22 mouse cellular contexts compared by ENCODE assay signal in the genomic region with DNA sequence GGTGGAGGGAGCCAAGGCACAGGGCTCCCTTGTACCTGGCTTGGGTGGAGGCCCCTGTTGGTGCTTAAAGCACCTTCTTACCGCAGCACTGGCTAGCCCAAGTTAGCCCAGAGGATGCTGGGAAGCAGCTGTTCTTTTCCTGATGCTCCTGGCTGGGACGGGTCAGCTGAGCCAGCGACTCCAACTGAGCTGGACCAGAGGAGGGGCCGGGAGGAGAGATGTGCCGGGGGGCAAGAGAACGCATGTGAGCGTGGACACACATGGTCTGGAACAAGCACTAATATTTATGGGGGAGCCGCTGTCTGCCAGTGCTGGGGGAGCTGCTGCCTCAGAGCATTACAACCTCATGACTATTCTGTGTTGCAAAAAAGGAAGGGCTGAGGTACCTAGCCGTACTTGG. TPM values are rescaled to one million over a fixed set of nuclear protein-coding genes. Genes with fewer than 3 reads are reported as not detected.
DNase-seq lines count a peak whose midpoint lies in the region; ATAC-seq and TF ChIP-seq lines count a peak whose summit lies in the region.
"Had no signal": no experiment of that assay in that cellular context is flagged by ENCODE, and none has a peak within 500 bp of the region (broad histone marks: within the 10 kb centered on the region; RNA-seq: fewer than 3 reads in every experiment).

No protein-coding gene starts in this region.

- H3K4me3 ChIP-seq in forebrain, embryonic 10.5 days: peak overlapping the region; percentile 13; the same call in 1 of the 2 replicates
- H3K4me3 ChIP-seq in forebrain, embryonic 14.5 days (ENCODE audit: low read depth, low read length): no peak overlapping the region
- H3K4me3 ChIP-seq in midbrain, embryonic 10.5 days: no peak overlapping the region
- no peak overlapping the region for H3K4me3 ChIP-seq in midbrain, embryonic 16.5 days (ENCODE audit: low read depth, low read length)
- H3K4me3 ChIP-seq in limb, embryonic 11.5 days (ENCODE audit: low read depth, low read length): no peak overlapping the region
- no peak overlapping the region for H3K4me3 ChIP-seq in heart, adult 2 months
- H3K4me3 ChIP-seq in heart, embryonic 10.5 days: no peak overlapping the region
- H3K4me3 ChIP-seq in liver, postnatal 0 days (ENCODE audit: low read depth, low read length): no peak overlapping the region
- H3K4me3 ChIP-seq: heart, embryonic 13.5 days; left cerebral cortex, adult 2 months; midbrain, embryonic 12.5 days; myocyte had no signal

- TF ChIP-seq CTCF in heart, adult 2 months (IDR thresholded peaks at IDR 0.05): no peak
- TF ChIP-seq CTCF in liver, postnatal 0 days (IDR thresholded peaks at IDR 0.05; ENCODE audit: low read depth): no peak

- no peaks in the 10 kb centered on the region for H3K79me2 ChIP-seq in heart, adult 2 months (replicated peaks; ENCODE audit: control insufficient read depth, insufficient read depth, low read length)

- H3K27ac ChIP-seq in forebrain, embryonic 10.5 days: peak overlapping the region; percentile 76
- H3K27ac ChIP-seq in forebrain, embryonic 14.5 days (ENCODE audit: low read depth, low read length): no peak overlapping the region
- 0 out of 2 replicates have a peak overlapping the region, but pooled peaks have one; percentile 46 for H3K27ac ChIP-seq in midbrain, embryonic 10.5 days (replicated peaks)
- H3K27ac ChIP-seq in midbrain, embryonic 16.5 days (ENCODE audit: low read length): no peak overlapping the region
- H3K27ac ChIP-seq in limb, embryonic 11.5 days (replicated peaks; ENCODE audit: low read depth, low read length): peak overlapping the region; percentile 87
- H3K27ac ChIP-seq in heart, adult 2 months: no peak overlapping the region
- H3K27ac ChIP-seq in heart, embryonic 10.5 days: no peak overlapping the region
- H3K27ac ChIP-seq in liver, postnatal 0 days (ENCODE audit: low read depth): no peak overlapping the region
- H3K27ac ChIP-seq: heart, embryonic 13.5 days; left cerebral cortex, adult 2 months; midbrain, embryonic 12.5 days had no signal

- TF ChIP-seq EP300 in heart, adult 2 months (IDR thresholded peaks at IDR 0.05; ENCODE audit: insufficient read depth, low read depth, low read length): no peak
- TF ChIP-seq EP300 in liver, postnatal 0 days (IDR thresholded peaks at IDR 0.05; ENCODE audit: low read depth): no peak

- H3K4me2 ChIP-seq in forebrain, embryonic 14.5 days (ENCODE audit: low read length): no peak overlapping the region
- no peak overlapping the region for H3K4me2 ChIP-seq in midbrain, embryonic 16.5 days (ENCODE audit: low read length)
- peak overlapping the region; percentile 47; the same call in 1 of the 2 replicates for H3K4me2 ChIP-seq in limb, embryonic 11.5 days (ENCODE audit: low read depth, severe bottlenecking)
- H3K4me2 ChIP-seq in liver, postnatal 0 days (ENCODE audit: low read depth, low read length): no peak overlapping the region
- H3K4me2 ChIP-seq: midbrain, embryonic 12.5 days had no signal

- no peak for TF ChIP-seq POLR2A in heart, adult 2 months (IDR thresholded peaks at IDR 0.05; ENCODE audit: insufficient read depth, low read depth, low read length)

- DNase-seq in forebrain, embryonic 10.5 days (ENCODE audit: extremely low spot score, low spot score): no peak
- DNase-seq in forebrain, embryonic 14.5 days (ENCODE audit: low spot score): no peak
- DNase-seq in midbrain, embryonic 10.5 days (ENCODE audit: low spot score): no peak
- no peak for DNase-seq in limb, embryonic 11.5 days (ENCODE audit: low spot score)
- no peak for DNase-seq in heart, adult 2 months
- no peak for DNase-seq in heart, embryonic 10.5 days (ENCODE audit: low spot score)
- no peak for DNase-seq in liver, postnatal 0 days
- DNase-seq: adrenal gland, postnatal 14 days; cerebellum, adult 18-20 months; heart, postnatal 4 days; kidney, postnatal 10 days; lung, adult 2 months; lung, postnatal 4 days; thymus, postnatal 4 days had no signal

- peaks cover 26% of the 10 kb centered on the region for H3K27me3 ChIP-seq in forebrain, embryonic 10.5 days (ENCODE audit: poor library complexity, severe bottlenecking)
- no peaks in the 10 kb centered on the region; the same call in 1 of the 2 replicates for H3K27me3 ChIP-seq in forebrain, embryonic 14.5 days (replicated peaks; ENCODE audit: control insufficient read depth, insufficient read depth, low read length)
- H3K27me3 ChIP-seq in midbrain, embryonic 10.5 days (ENCODE audit: low read depth, poor library complexity, severe bottlenecking): peaks cover 18% of the 10 kb centered on the region
- 0 out of 2 replicates have a peak, but pooled peaks cover under 1% of the 10 kb centered on the region for H3K27me3 ChIP-seq in midbrain, embryonic 16.5 days (ENCODE audit: control insufficient read depth, insufficient read depth, low read depth, low read length)
- H3K27me3 ChIP-seq in limb, embryonic 11.5 days (ENCODE audit: control insufficient read depth, insufficient read depth, low read length): 0 out of 2 replicates have a peak, but pooled peaks cover 4% of the 10 kb centered on the region
- no peaks in the 10 kb centered on the region for H3K27me3 ChIP-seq in heart, adult 2 months (ENCODE audit: control insufficient read depth, insufficient read depth, low read length)
- H3K27me3 ChIP-seq in heart, embryonic 10.5 days (ENCODE audit: insufficient read depth, poor library complexity, severe bottlenecking): peaks cover 37% of the 10 kb centered on the region
- peaks cover 7% of the 10 kb centered on the region; the same call in 1 of the 2 replicates for H3K27me3 ChIP-seq in liver, postnatal 0 days (ENCODE audit: insufficient read depth, low read length)
- H3K27me3 ChIP-seq: CH12.LX, Patski had no signal

- no peak for ATAC-seq in forebrain, embryonic 14.5 days
- ATAC-seq in midbrain, embryonic 16.5 days: no peak
- no peak; the same call in 1 of the 2 replicates for ATAC-seq in limb, embryonic 11.5 days (ENCODE audit: insufficient number of reproducible peaks, low FRiP score, low TSS enrichment, low read depth)
- ATAC-seq in liver, postnatal 0 days: no peak
- ATAC-seq: activated CD4-positive, CD25-positive, alpha-beta regulatory T cell, adult 4 months; Patski had no signal

- 56% methylated on average over 9 of the region's 9 CpGs for WGBS in forebrain, embryonic 10.5 days
- WGBS in forebrain, embryonic 14.5 days: 66% methylated on average over 9 of the region's 9 CpGs
- WGBS in midbrain, embryonic 10.5 days: 62% methylated on average over 9 of the region's 9 CpGs
- 64% methylated on average over 9 of the region's 9 CpGs for whole genome bisulfite sequencing in midbrain, embryonic 16.5 days
- 28% methylated on average over 9 of the region's 9 CpGs for WGBS in limb, embryonic 11.5 days
- WGBS in heart, adult 2 months: 74% methylated on average over 9 of the region's 9 CpGs
- 55% methylated on average over 9 of the region's 9 CpGs for WGBS in heart, embryonic 10.5 days
- 79% methylated on average over 9 of the region's 9 CpGs for WGBS in liver, postnatal 0 days (ENCODE audit: insufficient replicate concordance)

- H3K4me1 ChIP-seq in forebrain, embryonic 10.5 days: peaks cover 37% of the 10 kb centered on the region
- no peaks in the 10 kb centered on the region for H3K4me1 ChIP-seq in forebrain, embryonic 14.5 days (ENCODE audit: control insufficient read depth, insufficient read depth, low read length)
- peaks cover 23% of the 10 kb centered on the region for H3K4me1 ChIP-seq in midbrain, embryonic 10.5 days
- no peaks in the 10 kb centered on the region for H3K4me1 ChIP-seq in midbrain, embryonic 16.5 days (ENCODE audit: control insufficient read depth, insufficient read depth, low read length)
- H3K4me1 ChIP-seq in limb, embryonic 11.5 days (ENCODE audit: control insufficient read depth, insufficient read depth, low read length): peaks cover 19% of the 10 kb centered on the region
- H3K4me1 ChIP-seq in heart, adult 2 months (ENCODE audit: control insufficient read depth, insufficient read depth, low read length): peaks cover 2% of the 10 kb centered on the region
- peaks cover 16% of the 10 kb centered on the region for H3K4me1 ChIP-seq in heart, embryonic 10.5 days
- H3K4me1 ChIP-seq in liver, postnatal 0 days (ENCODE audit: insufficient read depth): no peaks in the 10 kb centered on the region

- H3K36me3 ChIP-seq in forebrain, embryonic 10.5 days (replicated peaks): peaks cover 24% of the 10 kb centered on the region
- H3K36me3 ChIP-seq in forebrain, embryonic 14.5 days (ENCODE audit: control insufficient read depth, insufficient read depth, low read length): peaks cover 15% of the 10 kb centered on the region
- H3K36me3 ChIP-seq in midbrain, embryonic 10.5 days: peaks cover 24% of the 10 kb centered on the region
- H3K36me3 ChIP-seq in midbrain, embryonic 16.5 days (ENCODE audit: control insufficient read depth, insufficient read depth, low read length): peaks cover 7% of the 10 kb centered on the region
- peaks cover 2% of the 10 kb centered on the region; the same call in 1 of the 2 replicates for H3K36me3 ChIP-seq in limb, embryonic 11.5 days (ENCODE audit: control insufficient read depth, insufficient read depth, low read length)
- no peaks in the 10 kb centered on the region for H3K36me3 ChIP-seq in heart, adult 2 months (ENCODE audit: control insufficient read depth, insufficient read depth, low read length)
- H3K36me3 ChIP-seq in heart, embryonic 10.5 days: peaks cover 20% of the 10 kb centered on the region
- H3K36me3 ChIP-seq in liver, postnatal 0 days (replicated peaks; ENCODE audit: insufficient read depth, low read length): peaks cover 5% of the 10 kb centered on the region

- intact Hi-C loops in heart, adult 2 months (cut with DNase I): loop anchor here (1.0 kb wide), 1 partner anchor 30 kb away; no protein-coding TSS in a partner anchor

- H3K9me3 ChIP-seq in forebrain, embryonic 10.5 days: no peaks in the 10 kb centered on the region
- H3K9me3 ChIP-seq in forebrain, embryonic 14.5 days (replicated peaks; ENCODE audit: control insufficient read depth, low read length): no peaks in the 10 kb centered on the region
- H3K9me3 ChIP-seq in midbrain, embryonic 10.5 days (replicated peaks): no peaks in the 10 kb centered on the region
- no peaks in the 10 kb centered on the region for H3K9me3 ChIP-seq in midbrain, embryonic 16.5 days (replicated peaks; ENCODE audit: control insufficient read depth, low read length, poor library complexity, severe bottlenecking)
- no peaks in the 10 kb centered on the region for H3K9me3 ChIP-seq in limb, embryonic 11.5 days (ENCODE audit: control insufficient read depth, low read length)
- H3K9me3 ChIP-seq in heart, embryonic 10.5 days: no peaks in the 10 kb centered on the region
- no peaks in the 10 kb centered on the region for H3K9me3 ChIP-seq in liver, postnatal 0 days (ENCODE audit: low read length)
- H3K9me3 ChIP-seq: heart, embryonic 13.5 days; midbrain, embryonic 12.5 days had no signal

- no peak overlapping the region for H3K9ac ChIP-seq in forebrain, embryonic 14.5 days (ENCODE audit: low read length)
- H3K9ac ChIP-seq in midbrain, embryonic 16.5 days (ENCODE audit: low read depth, low read length): no peak overlapping the region
- peak overlapping the region; percentile 43 for H3K9ac ChIP-seq in limb, embryonic 11.5 days (ENCODE audit: low read length)
- no peak overlapping the region for H3K9ac ChIP-seq in heart, adult 2 months (ENCODE audit: low read depth, low read length)
- no peak overlapping the region for H3K9ac ChIP-seq in liver, postnatal 0 days (replicated peaks)
- H3K9ac ChIP-seq: midbrain, embryonic 12.5 days had no signal

RNA-seq across cellular contexts. Expression of gene Col8a2, which starts 7.6 kb away (rescaled TPM):
- 5.9 and 6.8 TPM in 2 replicates for polyA plus RNA-seq in forebrain, embryonic 10.5 days (2016; fragmentation: Nextera tagmentation; extraction: Ambion mirVana)
- polyA plus RNA-seq in forebrain, embryonic 14.5 days (2014; fragmentation: Nextera tagmentation; extraction: Ambion mirVana): 1.2 and 2.9 TPM in 2 replicates
- 2.8 and 6.5 TPM in 2 replicates for polyA plus RNA-seq in midbrain, embryonic 10.5 days (2016; fragmentation: Nextera tagmentation; extraction: Ambion mirVana)
- polyA plus RNA-seq in midbrain, embryonic 16.5 days (2015; fragmentation: Nextera tagmentation; extraction: Ambion mirVana): 2.2 and 2.5 TPM in 2 replicates
- polyA plus RNA-seq in limb, embryonic 11.5 days (2014; fragmentation: Nextera tagmentation; extraction: Ambion mirVana): 1.4 and 1.5 TPM in 2 replicates
- under 1 TPM; 0.57 to 0.66 TPM for total RNA-seq in heart, adult 2 months (2021)
- polyA plus RNA-seq in heart, adult 2 months (2012; rRNA removed): 0.45 and 0.91 TPM in 2 replicates
- polyA plus RNA-seq in heart, embryonic 10.5 days (2016; fragmentation: Nextera tagmentation; extraction: Ambion mirVana): 3.3 and 3.7 TPM in 2 replicates
- 0.25 and 0.26 TPM in 2 replicates for polyA plus RNA-seq in liver, postnatal 0 days (2015; fragmentation: Nextera tagmentation; extraction: Ambion mirVana)
- total RNA-seq: CH12.LX had no signal
- polyA plus RNA-seq: activated CD4-positive, CD25-positive, alpha-beta regulatory T cell, adult 4 months had no signal

RNA-seq across cellular contexts. Expression of gene Trappc3, which starts 16.8 kb away (rescaled TPM):
- polyA plus RNA-seq in forebrain, embryonic 10.5 days (2016; fragmentation: Nextera tagmentation; extraction: Ambion mirVana): 84.8 and 86.8 TPM in 2 replicates
- polyA plus RNA-seq in forebrain, embryonic 14.5 days (2014; fragmentation: Nextera tagmentation; extraction: Ambion mirVana): 36.9 and 39.3 TPM in 2 replicates
- polyA plus RNA-seq in midbrain, embryonic 10.5 days (2016; fragmentation: Nextera tagmentation; extraction: Ambion mirVana): 85.2 and 94.4 TPM in 2 replicates
- polyA plus RNA-seq in midbrain, embryonic 16.5 days (2015; fragmentation: Nextera tagmentation; extraction: Ambion mirVana): 193 and 198 TPM in 2 replicates
- polyA plus RNA-seq in limb, embryonic 11.5 days (2014; fragmentation: Nextera tagmentation; extraction: Ambion mirVana): 25.0 and 32.2 TPM in 2 replicates
- total RNA-seq in heart, adult 2 months (2021): 10 to 100 TPM; 46.3 to 49.5 TPM
- polyA plus RNA-seq in heart, adult 2 months (2012; rRNA removed): 41.0 and 65.9 TPM in 2 replicates
- polyA plus RNA-seq in heart, embryonic 10.5 days (2016; fragmentation: Nextera tagmentation; extraction: Ambion mirVana): 74.9 and 86.4 TPM in 2 replicates
- 39.0 and 39.2 TPM in 2 replicates for polyA plus RNA-seq in liver, postnatal 0 days (2015; fragmentation: Nextera tagmentation; extraction: Ambion mirVana)

RNA-seq across cellular contexts. Expression of gene Map7d1, which starts 22.8 kb away (rescaled TPM):
- 45.6 and 47.1 TPM in 2 replicates for polyA plus RNA-seq in forebrain, embryonic 10.5 days (2016; fragmentation: Nextera tagmentation; extraction: Ambion mirVana)
- polyA plus RNA-seq in forebrain, embryonic 14.5 days (2014; fragmentation: Nextera tagmentation; extraction: Ambion mirVana): 54.8 and 67.8 TPM in 2 replicates
- 59.8 and 69.7 TPM in 2 replicates for polyA plus RNA-seq in midbrain, embryonic 10.5 days (2016; fragmentation: Nextera tagmentation; extraction: Ambion mirVana)
- polyA plus RNA-seq in midbrain, embryonic 16.5 days (2015; fragmentation: Nextera tagmentation; extraction: Ambion mirVana): 66.1 and 68.2 TPM in 2 replicates
- 54.6 and 61.2 TPM in 2 replicates for polyA plus RNA-seq in limb, embryonic 11.5 days (2014; fragmentation: Nextera tagmentation; extraction: Ambion mirVana)
- total RNA-seq in heart, adult 2 months (2021): 100 to 1,000 TPM; 253 to 267 TPM
- 149 and 161 TPM in 2 replicates for polyA plus RNA-seq in heart, adult 2 months (2012; rRNA removed)
- 49.1 and 74.8 TPM in 2 replicates for polyA plus RNA-seq in heart, embryonic 10.5 days (2016; fragmentation: Nextera tagmentation; extraction: Ambion mirVana)
- 7.2 and 10.0 TPM in 2 replicates for polyA plus RNA-seq in liver, postnatal 0 days (2015; fragmentation: Nextera tagmentation; extraction: Ambion mirVana)

RNA-seq across cellular contexts. Expression of gene Adprhl2, which starts 42.5 kb away (rescaled TPM):
- polyA plus RNA-seq in forebrain, embryonic 10.5 days (2016; fragmentation: Nextera tagmentation; extraction: Ambion mirVana): 91.6 TPM in 2 replicates
- polyA plus RNA-seq in forebrain, embryonic 14.5 days (2014; fragmentation: Nextera tagmentation; extraction: Ambion mirVana): 53.9 and 62.4 TPM in 2 replicates
- 80.8 and 88.4 TPM in 2 replicates for polyA plus RNA-seq in midbrain, embryonic 10.5 days (2016; fragmentation: Nextera tagmentation; extraction: Ambion mirVana)
- 83.9 and 87.5 TPM in 2 replicates for polyA plus RNA-seq in midbrain, embryonic 16.5 days (2015; fragmentation: Nextera tagmentation; extraction: Ambion mirVana)
- polyA plus RNA-seq in limb, embryonic 11.5 days (2014; fragmentation: Nextera tagmentation; extraction: Ambion mirVana): 59.2 and 62.0 TPM in 2 replicates
- total RNA-seq in heart, adult 2 months (2021): 10 to 100 TPM; 12.9 to 13.0 TPM
- 14.7 and 16.0 TPM in 2 replicates for polyA plus RNA-seq in heart, adult 2 months (2012; rRNA removed)
- polyA plus RNA-seq in heart, embryonic 10.5 days (2016; fragmentation: Nextera tagmentation; extraction: Ambion mirVana): 53.1 and 68.9 TPM in 2 replicates
- polyA plus RNA-seq in liver, postnatal 0 days (2015; fragmentation: Nextera tagmentation; extraction: Ambion mirVana): 31.9 and 34.3 TPM in 2 replicates

RNA-seq across cellular contexts. Expression of gene Tekt2, which starts 46.5 kb away (rescaled TPM):
- 2.3 TPM in 2 replicates for polyA plus RNA-seq in forebrain, embryonic 10.5 days (2016; fragmentation: Nextera tagmentation; extraction: Ambion mirVana)
- polyA plus RNA-seq in forebrain, embryonic 14.5 days (2014; fragmentation: Nextera tagmentation; extraction: Ambion mirVana): 9.4 and 11.1 TPM in 2 replicates
- polyA plus RNA-seq in midbrain, embryonic 10.5 days (2016; fragmentation: Nextera tagmentation; extraction: Ambion mirVana): 1.1 and 1.9 TPM in 2 replicates
- polyA plus RNA-seq in midbrain, embryonic 16.5 days (2015; fragmentation: Nextera tagmentation; extraction: Ambion mirVana): 15.3 and 17.3 TPM in 2 replicates
- polyA plus RNA-seq in limb, embryonic 11.5 days (2014; fragmentation: Nextera tagmentation; extraction: Ambion mirVana): 2.6 and 3.1 TPM in 2 replicates
- total RNA-seq in heart, adult 2 months (2021): under 1 TPM; 0.37 to 0.39 TPM
- 1.5 and 1.9 TPM in 2 replicates for polyA plus RNA-seq in heart, adult 2 months (2012; rRNA removed)
- polyA plus RNA-seq in heart, embryonic 10.5 days (2016; fragmentation: Nextera tagmentation; extraction: Ambion mirVana): 0.47 and 0.62 TPM in 2 replicates
- polyA plus RNA-seq in liver, postnatal 0 days (2015; fragmentation: Nextera tagmentation; extraction: Ambion mirVana): 0.17 and 0.26 TPM in 2 replicates

Comparison
In these comparisons a context has a peak if more than half of its experiments do, and no peak if none do; other contexts are left out.
1. H3K27ac ChIP-seq: peak in forebrain, embryonic 10.5 days (single experiment), midbrain, embryonic 10.5 days (single experiment) and limb, embryonic 11.5 days (single experiment); none in forebrain, embryonic 14.5 days (single experiment), midbrain, embryonic 16.5 days (single experiment), heart, adult 2 months (single experiment), heart, embryonic 10.5 days (single experiment) and liver, postnatal 0 days (single experiment).